Mouse (Mus musculus) embryonic facial prominence, embryonic 11.5 days (tissue): Measurements from ENCODE around the gene Apoc1. TPM values are rescaled to one million over a fixed set of nuclear protein-coding genes. Genes with fewer than 3 reads are reported as not detected.

Experiments
- ATAC-seq: fragments of 200-750 bp; cut with Nextera tagmentation; replicated peaks from 2 replicates; pipeline ENCODE4 v1.8.0; 2017; ENCODE audit warnings: low read depth; ENCODE audit not compliant: insufficient number of reproducible peaks, low FRiP score, low TSS enrichment
- DNase-seq: peaks from one replicate; pipeline ENCODE4 v3.0.0-alpha.2; 2015; ENCODE audit warnings: low spot score
- H3K27ac ChIP-seq: fragments of 300-500 bp; sonication (generic); replicated peaks from 2 replicates; pipeline ENCODE4 v1.5.1; 2014; ENCODE audit warnings: mild to moderate bottlenecking, low read depth, low read length, control low read depth
- H3K27me3 ChIP-seq: fragments of 300-500 bp; sonication (generic); 2 replicates; pipeline ENCODE4 v1.6.1; 2014; ENCODE audit warnings: mild to moderate bottlenecking, low read length, moderate library complexity, mixed read lengths; ENCODE audit not compliant: control insufficient read depth, insufficient read depth
- H3K36me3 ChIP-seq: fragments of 300-500 bp; sonication (generic); replicated peaks from 2 replicates; pipeline ENCODE4 v1.6.1; 2014; ENCODE audit warnings: low read depth, mild to moderate bottlenecking, low read length, moderate library complexity, mixed read lengths; ENCODE audit not compliant: control insufficient read depth, insufficient read depth
- H3K4me1 ChIP-seq: fragments of 300-500 bp; sonication (generic); 2 replicates; pipeline ENCODE4 v1.6.1; 2014; ENCODE audit warnings: low read length, mixed read lengths; ENCODE audit not compliant: control insufficient read depth, insufficient read depth
- H3K4me2 ChIP-seq: fragments of 300-500 bp; sonication (generic); 2 replicates; pipeline ENCODE4 v1.6.1; 2014; ENCODE audit warnings: low read depth, mild to moderate bottlenecking, control low read depth, low read length, moderate library complexity
- H3K4me3 ChIP-seq: fragments of 300-500 bp; sonication (generic); 2 replicates; pipeline ENCODE4 v1.5.1; 2014; ENCODE audit warnings: low read depth, low read length, control low read depth
- H3K9ac ChIP-seq: fragments of 300-500 bp; sonication (generic); replicated peaks from 2 replicates; pipeline ENCODE4 v1.6.1; 2014; ENCODE audit warnings: mild to moderate bottlenecking, control low read depth, low read length
- H3K9me3 ChIP-seq: fragments of 300-500 bp; sonication (generic); replicated peaks from 2 replicates; pipeline ENCODE4 v1.6.1; 2016; ENCODE audit warnings: mild to moderate bottlenecking, low read length, inconsistent platforms, mixed read lengths; ENCODE audit not compliant: control insufficient read depth
- WGBS: fragments of 180-500 bp; shearing (Covaris S2); extraction: QIAGEN DNeasy Blood & Tissue Kit; methylation state at CpG from one replicate; pipeline ENCODE4 v1.1.7; 2014; 5-methylcytosine and 5-hydroxymethylcytosine counted together
- polyA plus RNA-seq: library from polyadenylated mRNA; unstranded; fragments of >200 nt; fragmentation: Nextera tagmentation; extraction: Ambion mirVana; gene quantifications from 2 replicates; pipeline ENCODE4 v1.2.1, GENCODE M21; 2014

Apoc1 gene
- polyA plus RNA-seq, 1 experiment from 2014 or later, result 6.1 TPM

GRCm38 (mm10) chr7:19702859-19703555, 10.5 kb upstream of the Apoc1 start:
- no peak overlapping the region for H3K9ac ChIP-seq
- WGBS, result 92% methylated on average over 16 of the region's 16 CpGs
- H3K4me3 ChIP-seq, result no peak overlapping the region
- H3K9me3 ChIP-seq, result no peaks in the 10 kb centered on the region
- no peak for ATAC-seq
- no peak for DNase-seq
- no peak overlapping the region for H3K27ac ChIP-seq
- no peaks in the 10 kb centered on the region for H3K27me3 ChIP-seq
- H3K36me3 ChIP-seq, result no peaks in the 10 kb centered on the region; the same call in none of the 2 replicates
- peaks cover 5% of the 10 kb centered on the region; the same call in 1 of the 2 replicates for H3K4me1 ChIP-seq
- no peak overlapping the region for H3K4me2 ChIP-seq

GRCm38 (mm10) chr7:19701069-19701761, 8.8 kb upstream of the Apoc1 start:
- H3K4me3 ChIP-seq, result no peak overlapping the region
- no peaks in the 10 kb centered on the region for H3K27me3 ChIP-seq
- DNase-seq (peak; percentile 75), ATAC-seq (peak; percentile 46; the same call in 1 of the 2 replicates)
- H3K9ac ChIP-seq, result peak overlapping the region; percentile 32; the same call in 1 of the 2 replicates
- peaks cover 4% of the 10 kb centered on the region for H3K36me3 ChIP-seq
- no peak overlapping the region for H3K4me2 ChIP-seq
- no peaks in the 10 kb centered on the region for H3K9me3 ChIP-seq
- peaks cover 5% of the 10 kb centered on the region; the same call in 1 of the 2 replicates for H3K4me1 ChIP-seq
- WGBS, result 29% methylated on average over 22 of the region's 22 CpGs
- H3K27ac ChIP-seq, result no peak overlapping the region

GRCm38 (mm10) chr7:19700299-19701068, 8.0 kb upstream of the Apoc1 start:
- DNase-seq (no peak), ATAC-seq (no peak)
- Histone ChIP-seq H3K27ac (no peak overlapping the region), H3K4me3 (no peak overlapping the region), H3K36me3 (peaks cover 4% of the 10 kb centered on the region), H3K9ac (peak overlapping the region; percentile 32; the same call in 1 of the 2 replicates), H3K27me3 (no peaks in the 10 kb centered on the region), H3K4me2 (no peak overlapping the region), H3K9me3 (no peaks in the 10 kb centered on the region), H3K4me1 (peaks cover 5% of the 10 kb centered on the region; the same call in 1 of the 2 replicates)
- WGBS, result 59% methylated on average over 12 of the region's 12 CpGs

DNA sequence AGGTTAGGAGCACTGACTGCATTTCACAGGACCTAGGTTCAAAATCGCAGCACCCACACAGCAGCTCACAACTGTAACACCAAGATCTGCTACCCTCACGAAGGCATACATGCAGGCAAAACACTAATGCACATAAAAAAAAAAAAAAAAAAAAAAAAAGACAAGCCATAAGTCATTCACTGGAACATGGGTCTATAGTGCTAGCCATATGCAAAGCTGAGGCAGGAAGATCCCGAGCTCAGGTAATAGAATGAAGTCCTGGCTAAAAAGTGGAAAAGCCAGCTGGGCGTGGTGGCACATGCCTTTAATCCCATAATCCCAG, 7.3 kb upstream of the Apoc1 start:
- no peak overlapping the region for H3K4me3 ChIP-seq
- no peak overlapping the region for H3K9ac ChIP-seq
- no peak for ATAC-seq
- H3K36me3 ChIP-seq, result peaks cover 4% of the 10 kb centered on the region
- no peaks in the 10 kb centered on the region for H3K27me3 ChIP-seq
- peaks cover 5% of the 10 kb centered on the region; the same call in 1 of the 2 replicates for H3K4me1 ChIP-seq
- DNase-seq, result no peak
- no peaks in the 10 kb centered on the region for H3K9me3 ChIP-seq
- H3K4me2 ChIP-seq, result no peak overlapping the region; the same call in 1 of the 2 replicates
- WGBS, result 74% methylated on average over 4 of the region's 4 CpGs
- no peak overlapping the region for H3K27ac ChIP-seq

DNA sequence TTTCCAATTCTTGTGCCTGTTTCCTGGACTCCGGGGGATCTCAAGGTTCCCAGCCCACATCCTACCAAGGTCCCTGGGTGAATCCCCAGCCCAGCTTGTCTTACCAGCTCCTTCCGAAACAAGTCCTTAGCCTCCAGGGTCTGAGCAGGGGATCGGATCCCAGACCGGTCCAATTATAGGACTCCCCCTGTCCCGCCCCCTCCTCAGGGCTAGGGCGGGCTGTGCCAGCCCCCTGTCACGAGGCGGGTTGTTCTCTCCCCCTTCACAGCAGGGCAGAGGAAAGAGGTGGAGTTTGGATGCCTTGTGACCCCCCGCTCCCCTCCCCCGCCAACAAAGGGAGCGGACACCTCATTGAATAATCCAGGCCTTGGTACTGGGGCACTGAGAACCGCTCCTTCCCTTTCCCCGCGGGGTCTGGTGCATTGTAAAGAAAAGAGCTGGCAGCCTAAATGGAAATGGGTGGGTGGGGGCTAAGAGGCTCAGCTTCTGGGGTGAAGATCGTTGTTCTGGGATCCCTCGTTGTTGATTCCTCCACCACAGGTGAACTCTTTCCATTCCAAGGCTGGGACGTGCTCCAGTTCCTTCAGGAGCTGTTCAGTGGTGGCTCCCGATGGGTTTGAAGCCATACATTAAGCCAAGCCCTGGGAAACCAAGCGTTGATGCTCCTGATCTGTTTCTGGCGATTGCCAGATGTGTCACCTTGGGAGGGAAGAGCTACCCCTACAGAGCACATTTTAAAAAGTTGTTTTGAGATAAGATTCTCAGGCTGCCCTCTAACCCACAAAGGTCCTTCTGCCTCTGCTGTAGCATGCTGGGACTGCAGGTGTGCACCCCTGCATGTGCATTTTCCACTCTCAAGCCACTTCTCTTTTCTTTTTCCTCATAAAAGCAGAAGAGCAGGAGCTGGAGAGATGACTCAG, 6.7 kb upstream of the Apoc1 start, which contains the start of gene Apoe:
Gene Apoe (minus strand): TSS at position 282 of the 920 bp plus-strand sequence.
- peak; percentile 74 for DNase-seq
- WGBS, result under 1% methylated on average over 20 of the region's 20 CpGs
- H3K36me3 ChIP-seq, result peaks cover 4% of the 10 kb centered on the region
- H3K4me3 ChIP-seq, result peak within 1 kb of the TSS; percentile 35
- peak; percentile 30 for ATAC-seq
- H3K4me1 ChIP-seq, result peaks cover 5% of the 10 kb centered on the region; the same call in 1 of the 2 replicates
- no peaks in the 10 kb centered on the region for H3K9me3 ChIP-seq
- peak within 1 kb of the TSS; percentile 59 for H3K9ac ChIP-seq
- no peak within 1 kb of the TSS; the same call in 1 of the 2 replicates for H3K27ac ChIP-seq
- peak within 1 kb of the TSS; percentile 70 for H3K4me2 ChIP-seq
- H3K27me3 ChIP-seq, result no peaks in the 10 kb centered on the region

DNA sequence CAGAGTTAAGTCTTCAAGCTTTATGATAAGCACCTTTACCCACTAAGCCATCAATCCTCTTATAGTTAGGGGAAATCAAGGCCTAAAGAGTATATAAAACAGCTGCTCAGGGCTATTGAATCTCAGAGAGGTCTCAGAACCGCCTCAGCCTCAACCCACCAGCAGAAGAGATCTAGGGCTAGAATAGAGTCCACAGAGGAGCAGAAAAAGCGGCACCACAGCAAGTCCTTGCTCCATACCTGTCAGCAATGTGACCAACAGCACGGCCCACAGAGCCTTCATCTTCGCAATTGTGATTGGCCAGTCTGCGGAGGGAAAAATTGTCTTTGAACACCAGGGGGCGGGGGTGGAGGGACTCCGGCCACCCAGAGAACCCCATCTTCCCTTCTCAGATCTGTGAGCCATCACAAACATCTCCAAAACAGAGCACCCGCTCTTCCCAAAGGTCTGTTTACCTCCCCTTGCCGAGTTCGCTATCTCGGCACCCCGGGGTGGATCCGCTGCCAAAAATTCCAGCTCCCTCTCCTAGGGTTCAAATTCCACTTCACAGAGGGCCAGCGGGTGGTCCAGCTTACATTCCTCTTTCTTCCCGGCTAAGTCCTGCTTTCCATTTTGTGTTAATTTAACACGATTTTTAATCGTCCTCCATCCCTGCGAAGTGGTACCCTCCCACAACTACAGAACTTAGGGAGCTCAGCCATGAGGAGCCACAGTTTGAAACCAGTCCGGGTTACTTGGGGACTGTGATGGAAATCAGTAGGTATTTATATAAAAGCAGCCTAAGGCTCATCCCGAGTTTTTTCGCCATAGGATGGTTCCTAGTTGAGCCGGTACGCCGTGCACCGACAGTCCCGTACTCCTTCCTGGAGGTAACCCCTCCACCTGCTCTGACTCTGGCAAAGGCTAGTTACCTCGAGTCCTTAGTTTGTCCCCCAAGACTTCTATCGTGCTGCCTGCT, 5.8 kb upstream of the Apoc1 start:
- H3K27ac ChIP-seq, result no peak overlapping the region; the same call in 1 of the 2 replicates
- no peaks in the 10 kb centered on the region for H3K9me3 ChIP-seq
- no peaks in the 10 kb centered on the region for H3K27me3 ChIP-seq
- 3% methylated on average over 28 of the region's 28 CpGs for WGBS
- H3K9ac ChIP-seq, result peak overlapping the region; percentile 59
- peaks cover 5% of the 10 kb centered on the region; the same call in 1 of the 2 replicates for H3K4me1 ChIP-seq
- H3K4me2 ChIP-seq, result peak overlapping the region; percentile 70
- H3K36me3 ChIP-seq, result peaks cover 4% of the 10 kb centered on the region
- DNase-seq, result peak; percentile 76
- H3K4me3 ChIP-seq, result peak overlapping the region; percentile 35
- ATAC-seq, result no peak
